Mouse (Mus musculus) erythroblast, embryonic 14.5 days (primary cell): ENCODE results near the gene Uri1.

Experiments
- GATA1 ChIP-seq: IDR thresholded peaks from 2 replicates; pipeline ENCODE4 v1.6.1; 2012; ENCODE audit warnings: low read length, inconsistent platforms, mixed read lengths
- TAL1 ChIP-seq: IDR thresholded peaks from 3 replicates; pipeline ENCODE4 v1.6.1; 2012; ENCODE audit warnings: low read length, inconsistent platforms, mixed read lengths

- no peak for TF ChIP-seq GATA1
- TF ChIP-seq TAL1, result no peak
These were observed 93.6 kb downstream of the Uri1 start for GRCm38 (mm10) chr7:37929738-37930137.
